Mouse (Mus musculus): ENCODE measurements around the gene Medag. TPM values are rescaled to one million over a fixed set of nuclear protein-coding genes. Genes with fewer than 3 reads are reported as not detected.

Gene Medag
- total RNA-seq, 2 experiments from 2014 or later: not detected

GRCm38 (mm10) chr5:149381948-149382347, 29.6 kb upstream of the Medag start:
- ATAC-seq (replicated peaks; ENCODE audit: poor library complexity, severe bottlenecking): no peak

GRCm38 (mm10) chr5:149382601-149383000, 28.9 kb upstream of the Medag start:
- ATAC-seq (replicated peaks; ENCODE audit: poor library complexity, severe bottlenecking): no peak

GRCm38 (mm10) chr5:149385228-149385961, 26.2 kb upstream of the Medag start:
- ATAC-seq (replicated peaks; ENCODE audit: poor library complexity, severe bottlenecking): no peak

- no peak for ATAC-seq (replicated peaks; ENCODE audit: poor library complexity, severe bottlenecking)
Measured at GRCm38 (mm10) chr5:149386294-149386850, 25.2 kb upstream of the Medag start.

GRCm38 (mm10) chr5:149388947-149389346, 22.6 kb upstream of the Medag start:
- no peak for ATAC-seq (replicated peaks; ENCODE audit: poor library complexity, severe bottlenecking)

GRCm38 (mm10) chr5:149389548-149390211, 21.9 kb upstream of the Medag start:
- ATAC-seq (replicated peaks; ENCODE audit: poor library complexity, severe bottlenecking): no peak

- ATAC-seq (replicated peaks; ENCODE audit: poor library complexity, severe bottlenecking): peak; percentile 65
Measured at GRCm38 (mm10) chr5:149391574-149392375, 19.8 kb upstream of the Medag start.

DNA sequence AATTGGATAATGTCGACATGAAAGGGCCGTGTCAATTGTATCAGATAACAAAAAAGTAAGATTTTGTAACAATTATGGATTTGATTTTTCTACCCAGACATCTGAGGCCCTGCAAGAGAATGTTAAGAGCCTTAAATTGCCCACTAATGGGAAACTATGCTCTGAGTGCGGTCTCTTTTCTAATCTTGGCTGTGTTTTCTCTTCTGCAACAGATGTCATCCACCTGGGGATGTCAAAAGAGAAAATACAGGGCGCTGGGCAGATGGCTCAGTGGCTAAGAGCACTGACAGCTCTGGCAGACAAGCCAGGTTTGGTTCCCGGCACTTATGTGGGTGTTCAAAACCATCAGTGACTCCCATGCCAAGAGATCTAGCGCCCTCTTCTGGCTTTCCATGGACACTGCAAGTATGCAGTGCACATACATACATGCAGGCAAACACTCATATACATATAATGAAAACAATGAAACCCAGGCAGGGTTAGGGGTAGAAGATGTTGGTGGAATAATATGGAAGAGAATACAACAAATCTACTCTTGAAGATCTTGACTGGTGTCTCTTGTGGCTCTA, 19.0 kb upstream of the Medag start:
- no peak for ATAC-seq (replicated peaks; ENCODE audit: poor library complexity, severe bottlenecking)

DNA sequence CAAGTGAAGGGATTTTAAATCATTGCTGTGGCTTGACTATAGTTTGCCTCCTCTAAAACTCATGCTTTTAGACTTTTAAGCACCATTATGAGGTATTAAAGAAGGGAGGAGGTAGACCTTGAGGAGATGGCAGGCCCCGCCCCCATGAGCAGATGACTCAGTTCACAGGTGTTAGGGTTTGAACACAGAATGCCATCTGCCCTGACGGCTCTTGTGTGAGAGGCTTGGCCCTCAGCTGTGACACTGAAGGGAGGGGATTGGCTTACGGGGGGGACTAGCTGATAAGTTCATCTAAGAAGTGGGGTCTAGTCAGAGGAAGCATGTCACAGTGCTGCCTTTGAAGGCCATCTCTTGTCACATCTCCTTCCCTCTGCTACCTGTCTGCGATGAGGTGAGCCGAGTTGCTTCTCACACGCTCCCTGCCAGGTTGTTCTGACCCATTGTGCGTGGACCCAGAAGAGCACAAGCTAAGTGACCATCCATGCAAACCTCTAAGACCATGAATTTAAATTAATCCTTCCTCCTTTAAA, 10.0 kb upstream of the Medag start:
- no peak for ATAC-seq (replicated peaks; ENCODE audit: poor library complexity, severe bottlenecking)

- no peak for ATAC-seq (replicated peaks; ENCODE audit: poor library complexity, severe bottlenecking)
Measured at GRCm38 (mm10) chr5:149402029-149402428, 9.5 kb upstream of the Medag start.

- ATAC-seq (replicated peaks; ENCODE audit: poor library complexity, severe bottlenecking): no peak
Measured at GRCm38 (mm10) chr5:149403386-149403785, 8.2 kb upstream of the Medag start.

DNA sequence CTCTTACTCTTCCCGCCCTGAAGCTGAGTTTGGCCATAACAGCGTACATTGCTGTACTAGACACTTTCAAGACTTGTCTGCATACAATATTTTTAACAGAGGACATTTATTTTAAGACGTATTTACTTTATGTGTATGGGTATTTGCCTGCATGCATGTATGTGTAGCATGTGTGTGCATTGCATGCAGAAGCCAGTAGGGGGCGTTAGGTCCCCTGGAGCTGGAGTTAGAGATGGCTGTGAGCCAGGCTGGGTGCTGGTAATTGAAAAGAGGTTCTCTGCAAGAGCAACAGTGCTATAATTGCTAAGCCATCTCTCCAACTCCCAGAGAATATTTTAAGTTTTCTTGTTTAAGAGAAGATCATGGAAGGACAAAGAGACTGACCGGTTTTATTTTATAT, 6.8 kb upstream of the Medag start:
- ATAC-seq (replicated peaks; ENCODE audit: poor library complexity, severe bottlenecking): no peak

GRCm38 (mm10) chr5:149406791-149407276, 4.7 kb upstream of the Medag start:
- no peak for ATAC-seq (replicated peaks; ENCODE audit: poor library complexity, severe bottlenecking)

DNA sequence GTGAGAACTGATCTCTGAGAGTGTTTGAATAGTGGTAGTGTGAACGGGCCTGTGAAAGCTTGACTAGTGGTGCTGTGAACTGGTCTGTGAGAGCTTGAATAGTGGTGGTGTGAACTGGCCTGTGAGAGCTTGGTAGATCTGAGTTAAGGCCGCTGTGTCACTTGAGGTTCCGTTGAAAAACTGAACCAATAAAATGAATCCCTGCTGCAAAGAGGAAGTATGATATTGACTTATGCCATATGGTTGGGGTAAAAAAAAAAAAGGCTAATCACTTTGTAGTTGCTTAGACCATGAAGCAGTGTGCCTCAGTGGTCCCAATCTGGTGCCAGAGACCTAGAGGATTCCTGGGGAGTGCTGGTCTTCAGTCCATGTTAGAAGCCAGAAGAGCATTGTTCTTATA, 2.0 kb upstream of the Medag start:
- ATAC-seq (replicated peaks; ENCODE audit: poor library complexity, severe bottlenecking): no peak; the same call in 1 of the 2 replicates

GRCm38 (mm10) chr5:149412194-149412575, 636 bp downstream of the Medag start:
- no peak for ATAC-seq (replicated peaks; ENCODE audit: poor library complexity, severe bottlenecking)

GRCm38 (mm10) chr5:149412671-149413070, 1.1 kb downstream of the Medag start:
- no peak for ATAC-seq (replicated peaks; ENCODE audit: poor library complexity, severe bottlenecking)

DNA sequence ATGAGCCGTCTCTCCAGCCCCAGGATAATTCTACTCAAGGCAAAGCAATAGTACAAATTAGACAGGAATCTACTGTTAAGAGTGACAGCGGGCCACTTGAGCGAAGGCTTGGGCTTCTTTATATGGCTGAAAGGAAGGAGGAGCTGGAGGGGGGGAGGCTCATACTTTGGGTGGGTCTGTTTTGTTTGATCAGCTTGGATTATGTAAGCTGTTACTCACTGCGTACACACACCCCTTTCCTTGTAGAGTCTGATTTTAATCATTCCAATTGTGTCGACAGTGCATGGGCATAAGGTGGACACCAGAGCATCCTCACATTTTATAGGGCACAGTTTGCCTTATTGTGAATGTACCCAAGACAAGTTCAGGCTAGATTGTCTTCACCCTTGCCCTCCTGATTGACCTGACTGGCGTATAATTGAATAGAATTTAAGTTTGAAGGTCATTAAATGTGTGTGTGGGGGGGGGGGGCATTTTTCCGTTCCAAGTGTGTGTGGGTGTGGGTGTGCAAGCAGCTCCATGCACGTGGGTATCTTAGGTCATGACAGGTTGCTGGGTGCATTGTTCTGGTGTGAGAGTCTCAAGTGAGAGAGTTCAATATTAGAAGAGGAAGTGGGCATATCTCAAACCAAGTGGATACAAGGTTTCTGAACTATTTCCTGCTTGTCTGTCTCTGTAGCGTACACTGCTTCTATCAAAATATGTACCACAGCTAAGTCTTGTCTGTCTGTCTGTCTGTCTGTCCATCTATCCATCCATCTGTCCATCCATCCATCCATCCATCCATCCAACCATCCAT, 3.0 kb downstream of the Medag start:
- peak; percentile 49 for ATAC-seq (replicated peaks; ENCODE audit: poor library complexity, severe bottlenecking)

- 0 out of 2 replicates have a peak, but pooled peaks have one; percentile 47 for ATAC-seq (replicated peaks; ENCODE audit: poor library complexity, severe bottlenecking)
Measured at GRCm38 (mm10) chr5:149417381-149417780, 5.8 kb downstream of the Medag start.

GRCm38 (mm10) chr5:149426525-149426924, 15.0 kb downstream of the Medag start:
- ATAC-seq (replicated peaks; ENCODE audit: poor library complexity, severe bottlenecking): no peak
